Mouse (Mus musculus): ENCODE results near the gene Tbl1x. TPM values are rescaled to one million over a fixed set of nuclear protein-coding genes. Genes with fewer than 3 reads are reported as not detected.

Tbl1x gene
- polyA plus RNA-seq, 1 experiment from 2014 or later: 11.6 TPM

- TF ChIP-seq CTCF (IDR thresholded peaks at IDR 0.05; ENCODE audit: low read depth): no peak
- TF ChIP-seq EP300 (IDR thresholded peaks at IDR 0.05; ENCODE audit: low read depth): no peak
- no peaks in the 10 kb centered on the region for H3K36me3 ChIP-seq (replicated peaks; ENCODE audit: insufficient read depth, low read length)
- H3K27me3 ChIP-seq (ENCODE audit: insufficient read depth, low read length): no peaks in the 10 kb centered on the region
- H3K4me2 ChIP-seq (ENCODE audit: low read depth, low read length): no peak overlapping the region
- DNase-seq: no peak
- no peak overlapping the region for H3K27ac ChIP-seq (ENCODE audit: low read depth)
- H3K9ac ChIP-seq (replicated peaks): no peak overlapping the region
- no peaks in the 10 kb centered on the region for H3K9me3 ChIP-seq (ENCODE audit: low read length)
- H3K4me3 ChIP-seq (ENCODE audit: low read depth, low read length): no peak overlapping the region
- no peaks in the 10 kb centered on the region; the same call in 1 of the 2 replicates for H3K4me1 ChIP-seq (ENCODE audit: insufficient read depth)
- ATAC-seq: no peak
Observed at GRCm38 (mm10) chrX:77550388-77550787, 39.6 kb downstream of the Tbl1x start.

- H3K9me3 ChIP-seq (ENCODE audit: low read length): no peaks in the 10 kb centered on the region
- H3K4me1 ChIP-seq (ENCODE audit: insufficient read depth): no peaks in the 10 kb centered on the region; the same call in 1 of the 2 replicates
- DNase-seq (no peak), ATAC-seq (no peak)
- no peaks in the 10 kb centered on the region for H3K36me3 ChIP-seq (replicated peaks; ENCODE audit: insufficient read depth, low read length)
- H3K27me3 ChIP-seq (ENCODE audit: insufficient read depth, low read length): no peaks in the 10 kb centered on the region
- TF ChIP-seq EP300 (IDR thresholded peaks at IDR 0.05; ENCODE audit: low read depth): no peak
- no peak for TF ChIP-seq CTCF (IDR thresholded peaks at IDR 0.05; ENCODE audit: low read depth)
- H3K4me3 ChIP-seq (ENCODE audit: low read depth, low read length): no peak overlapping the region
- H3K27ac ChIP-seq (ENCODE audit: low read depth): no peak overlapping the region
- H3K9ac ChIP-seq (replicated peaks): no peak overlapping the region
- H3K4me2 ChIP-seq (ENCODE audit: low read depth, low read length): no peak overlapping the region
Observed at GRCm38 (mm10) chrX:77551306-77551705, 40.5 kb downstream of the Tbl1x start.

DNA sequence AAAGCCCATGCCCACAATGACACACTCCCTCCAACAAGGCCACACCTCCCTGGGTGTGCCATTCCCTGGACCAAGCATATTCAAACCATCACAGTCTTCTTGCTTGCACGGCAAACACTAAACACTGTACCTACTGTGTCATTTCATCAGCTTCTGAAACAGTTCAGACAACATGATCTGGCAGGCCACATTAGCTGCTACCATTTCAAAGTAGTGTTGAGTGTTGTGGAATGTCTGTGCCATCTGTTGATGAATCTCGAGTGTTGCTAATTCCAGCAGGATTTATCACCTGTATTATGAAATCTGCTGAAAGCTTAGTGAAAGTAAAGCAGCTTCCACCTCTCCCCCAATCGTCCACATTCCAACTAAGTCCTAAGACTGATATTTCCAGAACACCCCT is 41.3 kb downstream of the Tbl1x start:
- H3K4me1 ChIP-seq (ENCODE audit: insufficient read depth): no peaks in the 10 kb centered on the region; the same call in 1 of the 2 replicates
- H3K9ac ChIP-seq (replicated peaks): no peak overlapping the region
- TF ChIP-seq EP300 (IDR thresholded peaks at IDR 0.05; ENCODE audit: low read depth): no peak
- no peak for TF ChIP-seq CTCF (IDR thresholded peaks at IDR 0.05; ENCODE audit: low read depth)
- ATAC-seq (no peak), DNase-seq (no peak)
- H3K4me3 ChIP-seq (ENCODE audit: low read depth, low read length): no peak overlapping the region
- no peaks in the 10 kb centered on the region for H3K36me3 ChIP-seq (replicated peaks; ENCODE audit: insufficient read depth, low read length)
- no peak overlapping the region for H3K27ac ChIP-seq (ENCODE audit: low read depth)
- no peak overlapping the region for H3K4me2 ChIP-seq (ENCODE audit: low read depth, low read length)
- H3K9me3 ChIP-seq (ENCODE audit: low read length): no peaks in the 10 kb centered on the region
- H3K27me3 ChIP-seq (ENCODE audit: insufficient read depth, low read length): no peaks in the 10 kb centered on the region
- 65% methylated on average over 3 of the region's 3 CpGs for WGBS (ENCODE audit: insufficient replicate concordance)

- Histone ChIP-seq H3K9me3 (ENCODE audit: low read length) (no peaks in the 10 kb centered on the region), H3K4me2 (ENCODE audit: low read depth, low read length) (no peak overlapping the region), H3K36me3 (replicated peaks; ENCODE audit: insufficient read depth, low read length) (no peaks in the 10 kb centered on the region), H3K4me3 (ENCODE audit: low read depth, low read length) (no peak overlapping the region), H3K4me1 (ENCODE audit: insufficient read depth) (0 out of 2 replicates have a peak, but pooled peaks cover 2% of the 10 kb centered on the region), H3K9ac (replicated peaks) (no peak overlapping the region), H3K27me3 (ENCODE audit: insufficient read depth, low read length) (no peaks in the 10 kb centered on the region), H3K27ac (ENCODE audit: low read depth) (0 out of 2 replicates have a peak overlapping the region, but pooled peaks have one; percentile 11)
- DNase-seq: no peak
- 58% methylated on average over 1 of the region's 1 CpGs for WGBS (ENCODE audit: insufficient replicate concordance)
- peak; percentile 76 for ATAC-seq
- no peak for TF ChIP-seq CTCF (IDR thresholded peaks at IDR 0.05; ENCODE audit: low read depth)
- no peak for TF ChIP-seq EP300 (IDR thresholded peaks at IDR 0.05; ENCODE audit: low read depth)
Observed at GRCm38 (mm10) chrX:77555985-77556384, 45.2 kb downstream of the Tbl1x start.

GRCm38 (mm10) chrX:77559199-77559881 is 48.5 kb downstream of the Tbl1x start:
- no peak for TF ChIP-seq EP300 (IDR thresholded peaks at IDR 0.05; ENCODE audit: low read depth)
- Histone ChIP-seq H3K9ac (replicated peaks) (no peak overlapping the region), H3K4me3 (ENCODE audit: low read depth, low read length) (no peak overlapping the region), H3K36me3 (replicated peaks; ENCODE audit: insufficient read depth, low read length) (no peaks in the 10 kb centered on the region), H3K9me3 (ENCODE audit: low read length) (0 out of 2 replicates have a peak, but pooled peaks cover 3% of the 10 kb centered on the region), H3K4me1 (ENCODE audit: insufficient read depth) (0 out of 2 replicates have a peak, but pooled peaks cover 2% of the 10 kb centered on the region), H3K27me3 (ENCODE audit: insufficient read depth, low read length) (no peaks in the 10 kb centered on the region), H3K4me2 (ENCODE audit: low read depth, low read length) (no peak overlapping the region), H3K27ac (ENCODE audit: low read depth) (no peak overlapping the region)
- ATAC-seq (no peak), DNase-seq (no peak)

GRCm38 (mm10) chrX:77563616-77564015 is 52.8 kb downstream of the Tbl1x start:
- ATAC-seq (no peak), DNase-seq (no peak)
- no peaks in the 10 kb centered on the region for H3K36me3 ChIP-seq (replicated peaks; ENCODE audit: insufficient read depth, low read length)
- TF ChIP-seq CTCF (IDR thresholded peaks at IDR 0.05; ENCODE audit: low read depth) (no peak), EP300 (IDR thresholded peaks at IDR 0.05; ENCODE audit: low read depth) (no peak)
- H3K9me3 ChIP-seq (ENCODE audit: low read length): 0 out of 2 replicates have a peak, but pooled peaks cover 3% of the 10 kb centered on the region
- H3K27me3 ChIP-seq (ENCODE audit: insufficient read depth, low read length): no peaks in the 10 kb centered on the region
- no peak overlapping the region for H3K4me3 ChIP-seq (ENCODE audit: low read depth, low read length)
- H3K4me2 ChIP-seq (ENCODE audit: low read depth, low read length): no peak overlapping the region
- H3K4me1 ChIP-seq (ENCODE audit: insufficient read depth): 0 out of 2 replicates have a peak, but pooled peaks cover 2% of the 10 kb centered on the region
- no peak overlapping the region for H3K9ac ChIP-seq (replicated peaks)
- no peak overlapping the region for H3K27ac ChIP-seq (ENCODE audit: low read depth)
- WGBS (ENCODE audit: insufficient replicate concordance): 84% methylated on average over 2 of the region's 2 CpGs
